Mouse (Mus musculus): Measurements from ENCODE around the gene Ppfia4.
A peak's percentile ranks its signal among the peaks of the same experiment; 100 is the strongest.

The Ppfia4 gene

DNA sequence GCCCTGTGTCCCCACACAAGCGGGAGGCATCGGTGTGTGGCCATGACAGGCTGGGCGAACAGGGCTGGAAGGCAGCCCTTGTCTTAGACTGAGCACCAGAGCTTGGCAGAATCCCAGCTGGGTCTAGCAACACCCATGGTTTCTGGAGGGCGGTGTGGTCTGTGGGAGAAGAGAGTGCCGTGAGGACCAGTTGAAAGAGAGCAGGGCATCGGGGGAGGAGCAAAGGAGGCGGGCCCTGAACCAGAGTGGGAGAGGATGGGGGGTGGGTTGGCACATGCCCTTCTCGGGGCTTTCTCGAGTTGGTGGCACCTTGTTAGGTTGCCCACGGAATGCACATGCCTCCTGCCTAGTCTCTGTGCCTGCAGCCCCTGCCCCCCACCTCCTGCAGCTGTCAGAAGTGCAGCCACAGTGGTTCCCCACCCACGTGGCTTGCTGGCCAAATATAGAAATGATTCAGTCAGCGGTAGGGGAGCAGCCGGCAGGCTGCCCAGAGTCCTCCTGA lies at the start of gene Ppfia4:
Gene Ppfia4 (minus strand): TSS at position 159 of the 502 bp plus-strand sequence.
- DNase-seq = peak; percentile 55 to 60

DNA sequence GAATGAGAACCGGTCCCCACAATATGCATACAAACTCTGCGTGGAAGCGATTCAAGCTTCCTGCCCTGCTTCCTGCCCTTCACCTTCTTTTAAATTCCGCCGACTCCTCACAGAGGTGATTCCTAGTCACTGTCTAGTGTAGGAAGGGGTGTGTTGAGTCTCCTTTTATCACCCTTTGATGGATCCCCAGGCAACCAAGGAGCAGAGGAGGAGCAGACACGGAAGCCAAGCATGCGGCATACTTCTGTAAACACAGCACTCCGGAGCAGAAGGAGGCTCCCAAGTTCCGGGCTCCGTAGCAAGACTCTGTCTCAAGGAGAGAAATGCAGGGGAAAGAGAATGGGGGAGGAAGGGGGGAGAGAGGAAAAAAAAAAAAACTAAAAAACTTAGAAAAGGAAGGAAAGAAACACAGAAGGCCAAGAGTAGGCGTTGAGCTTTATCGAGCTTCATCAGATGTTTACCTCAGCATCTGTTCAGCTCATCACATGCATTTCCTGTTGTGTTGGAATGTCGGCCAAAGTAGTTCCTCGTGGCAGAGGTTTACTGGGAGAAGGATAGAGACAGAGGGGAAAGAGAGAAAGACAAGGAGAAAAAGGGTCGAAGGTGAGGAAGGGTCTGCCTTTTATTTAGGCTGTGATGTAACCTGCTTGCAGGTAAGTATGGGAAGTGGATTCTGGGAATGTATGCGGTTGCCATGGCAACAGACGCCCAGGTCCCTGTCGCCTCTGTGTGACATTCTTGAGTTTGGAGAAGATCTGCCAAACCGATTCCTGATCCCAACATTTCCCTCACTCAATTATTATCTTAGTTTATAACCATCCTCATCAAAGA lies 49.3 kb upstream of the Ppfia4 start:
- peak in 1 of 2 experiments; percentile 19 for DNase-seq

DNA sequence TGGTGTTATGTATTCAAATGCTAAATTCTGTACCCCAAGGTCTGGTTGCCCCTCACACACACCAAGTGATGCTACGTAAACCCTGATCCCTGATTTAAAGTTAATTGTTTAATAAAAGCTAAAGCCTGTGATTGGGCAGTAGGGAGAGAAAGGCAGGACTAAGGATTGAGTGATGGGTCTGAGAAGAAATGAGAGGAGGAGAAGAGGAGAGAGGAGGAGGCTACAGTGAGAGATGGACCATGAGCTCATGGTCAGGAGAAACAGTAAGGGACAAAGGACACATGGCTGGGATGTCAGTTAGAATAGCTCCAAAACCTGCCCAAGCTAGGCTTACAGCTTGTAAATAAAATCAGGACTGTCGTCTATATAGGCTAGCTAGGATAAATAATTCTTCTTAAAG lies 48.3 kb upstream of the Ppfia4 start:
- DNase-seq = no peak

DNA sequence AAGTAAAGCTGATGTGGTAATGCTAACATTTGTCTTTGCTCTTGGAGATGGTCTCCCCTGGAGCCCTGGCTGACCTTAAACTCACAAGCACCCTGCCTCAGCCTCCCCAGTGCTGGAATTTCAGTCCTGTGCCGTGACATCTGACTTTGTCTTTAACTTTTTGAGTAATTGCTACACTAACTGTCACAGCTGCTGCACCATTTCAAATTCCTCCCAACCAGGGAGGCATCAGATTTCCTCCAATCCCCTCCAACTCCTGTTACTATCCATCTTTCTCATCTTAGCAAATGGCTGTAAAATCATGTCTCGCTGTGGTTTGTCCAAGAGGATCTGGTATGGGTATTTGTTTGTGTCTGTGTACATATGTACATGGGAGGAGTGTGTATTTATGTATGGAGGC lies 41.4 kb upstream of the Ppfia4 start:
- no peak for DNase-seq

- DNase-seq = peak; percentile 62 to 71
These were observed 36.1 kb upstream of the Ppfia4 start for GRCm38 (mm10) chr1:134368777-134369337.

DNA sequence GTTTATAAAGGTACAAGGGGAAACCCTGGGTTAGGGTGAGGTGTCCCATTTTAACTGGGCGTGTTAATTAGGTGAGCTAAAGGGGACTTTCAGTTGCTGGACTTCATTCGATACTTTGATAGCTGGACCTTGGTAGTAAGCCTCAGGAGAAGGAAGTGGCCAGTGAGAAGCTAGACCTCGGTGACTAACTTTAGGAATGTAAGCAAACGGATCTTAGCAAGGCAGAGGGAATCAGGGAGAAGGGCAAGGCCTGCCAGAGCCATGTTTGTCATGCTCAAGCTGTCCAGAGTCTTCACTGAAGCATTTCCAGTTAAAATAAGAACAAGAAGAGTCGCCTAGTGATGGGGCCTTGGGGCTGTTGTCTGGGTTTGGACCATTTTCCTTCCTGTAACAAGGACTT lies 32.8 kb upstream of the Ppfia4 start:
- no peak for DNase-seq

DNA sequence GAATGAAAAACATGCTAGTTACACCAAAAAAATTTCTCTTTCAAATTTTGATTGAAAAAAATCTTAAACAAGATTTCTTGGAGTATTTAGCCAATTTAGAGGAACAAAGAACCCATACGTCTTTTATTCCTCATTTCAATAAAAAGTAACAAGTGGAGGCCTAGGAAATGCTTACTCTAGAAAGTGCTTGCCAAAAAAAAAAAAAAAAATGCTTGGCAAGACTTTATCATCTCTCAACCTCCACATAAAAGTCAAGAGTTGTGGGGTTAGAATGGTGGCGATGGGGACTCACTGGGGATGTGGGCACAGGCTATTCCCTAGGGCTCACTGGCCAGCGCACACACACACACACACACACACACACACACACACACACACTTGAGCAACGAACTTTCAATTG lies 30.5 kb upstream of the Ppfia4 start:
- no peak for DNase-seq

DNA sequence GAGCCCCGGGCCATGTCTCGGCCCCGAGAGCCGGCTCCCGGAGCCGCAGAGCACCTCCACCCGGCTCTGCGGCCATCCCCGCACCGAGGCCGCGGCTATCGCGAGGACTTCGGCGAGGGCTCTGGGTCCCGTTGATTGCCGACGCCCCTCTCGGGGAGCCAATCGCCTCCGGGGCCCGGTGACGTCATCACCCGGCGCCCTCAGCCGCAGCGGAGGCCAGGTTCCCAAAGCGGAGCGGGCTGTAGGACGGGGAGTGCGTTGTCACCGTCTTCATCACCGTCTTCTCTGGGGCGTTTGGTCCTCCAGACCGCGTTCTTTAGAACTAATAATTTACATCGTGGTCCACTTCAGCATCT lies 29.1 kb upstream of the Ppfia4 start, which contains the start of gene Tmem183a:
Gene Tmem183a (minus strand): TSS at position 123 of the 356 bp plus-strand sequence.
- peak; percentile 97 to 98 for DNase-seq

- DNase-seq = no peak
These were observed 28.6 kb upstream of the Ppfia4 start for GRCm38 (mm10) chr1:134361195-134361856.

DNA sequence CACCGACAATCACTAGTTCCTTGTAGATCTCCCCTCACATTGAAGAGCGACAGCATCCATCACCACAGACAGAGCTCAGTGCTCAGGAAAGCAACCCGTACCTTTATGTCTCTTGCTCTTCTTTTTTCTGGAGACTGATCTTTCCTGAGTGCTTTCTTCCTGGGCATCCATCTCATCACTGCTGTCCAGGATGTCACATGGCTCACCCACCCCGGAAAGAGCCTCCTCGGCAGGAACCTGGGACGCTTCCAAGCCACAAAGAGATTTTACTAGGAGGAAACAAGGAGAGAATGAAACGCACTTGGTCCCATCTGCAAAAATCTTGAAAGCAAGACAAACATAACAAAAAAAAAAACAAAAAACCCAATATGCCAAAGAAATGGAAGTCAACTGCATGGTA lies 27.9 kb upstream of the Ppfia4 start:
- DNase-seq = no peak

GRCm38 (mm10) chr1:134357461-134357860 lies 24.7 kb upstream of the Ppfia4 start:
- DNase-seq = no peak

DNA sequence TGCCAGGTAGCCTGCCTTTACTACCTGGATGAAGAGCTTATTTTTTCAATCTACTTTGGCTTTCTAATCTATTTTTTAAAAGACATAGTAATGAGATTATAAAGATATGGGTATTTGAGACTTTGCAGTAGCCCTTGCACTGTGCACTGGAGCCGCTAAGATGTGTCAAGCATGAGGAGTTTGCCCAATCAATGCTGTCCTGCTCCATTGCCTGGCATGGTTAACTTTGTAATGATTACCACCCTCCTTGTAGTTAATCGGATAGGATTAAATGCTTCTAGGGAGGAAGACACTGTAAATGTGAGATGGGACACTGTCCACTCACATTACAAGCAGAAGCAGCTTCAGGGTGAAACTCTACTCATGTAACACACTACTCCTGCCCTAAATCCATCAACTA lies 20.6 kb upstream of the Ppfia4 start:
- DNase-seq = no peak

- DNase-seq = no peak
These were observed 15.1 kb upstream of the Ppfia4 start for GRCm38 (mm10) chr1:134347791-134348190.

- DNase-seq = no peak
These were observed 12.3 kb upstream of the Ppfia4 start for GRCm38 (mm10) chr1:134345075-134345474.

GRCm38 (mm10) chr1:134344005-134344950 lies 11.6 kb upstream of the Ppfia4 start:
- DNase-seq = peak; percentile 88 to 90

GRCm38 (mm10) chr1:134343567-134343966 lies 10.8 kb upstream of the Ppfia4 start:
- DNase-seq = no peak

- peak in 1 of 2 experiments; percentile 12 for DNase-seq
These were observed 10.1 kb upstream of the Ppfia4 start for GRCm38 (mm10) chr1:134342781-134343310.

GRCm38 (mm10) chr1:134342278-134342664 lies 9.5 kb upstream of the Ppfia4 start:
- DNase-seq = no peak

GRCm38 (mm10) chr1:134341641-134342277 lies 9.0 kb upstream of the Ppfia4 start:
- peak in 1 of 2 experiments; percentile 15 for DNase-seq

GRCm38 (mm10) chr1:134339757-134340619 lies 7.3 kb upstream of the Ppfia4 start:
- peak in 1 of 2 experiments; percentile 14 for DNase-seq

GRCm38 (mm10) chr1:134339162-134339561 lies 6.4 kb upstream of the Ppfia4 start:
- DNase-seq = no peak
